Mouse (Mus musculus) G1E (cell line): ENCODE measurements around the gene Vmn1r22.
"Not testable (repeated sequence)": the region's sequence is repeated elsewhere in the genome, so short reads cannot be mapped to it uniquely, and the experiment has no call there.

Source experiments
- CTCF ChIP-seq: IDR thresholded peaks from 2 replicates; pipeline ENCODE4 v1.5.1; 2012; ENCODE audit warnings: low read depth, low read length, inconsistent platforms, mixed read lengths
- GATA1 ChIP-seq: IDR thresholded peaks from 2 replicates; pipeline ENCODE4 v1.6.1; 2012; ENCODE audit warnings: borderline replicate concordance, low read length, inconsistent platforms, mixed read lengths

DNA sequence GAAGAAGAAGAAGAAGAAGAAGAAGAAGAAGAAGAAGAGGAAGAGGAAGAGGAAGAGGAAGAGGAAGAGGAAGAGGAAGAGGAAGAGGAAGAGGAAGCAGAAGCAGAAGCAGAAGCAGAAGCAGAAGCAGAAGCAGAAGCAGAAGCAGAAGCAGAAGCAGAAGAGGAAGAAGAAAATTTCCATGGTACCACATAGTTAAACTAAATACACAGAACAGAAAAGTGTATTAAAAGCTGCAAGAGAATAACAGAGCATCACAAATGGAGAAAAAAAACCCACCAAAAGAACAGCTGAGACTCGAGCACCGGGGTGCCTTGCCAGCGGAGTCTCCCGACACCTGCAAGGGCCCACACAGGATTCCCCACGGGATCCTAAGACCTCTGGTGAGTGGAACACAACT lies 56.7 kb downstream of the Vmn1r22 start:
- not testable (repeated sequence) for TF ChIP-seq CTCF, GATA1
